Mouse (Mus musculus) limb, embryonic 15.5 days (tissue): ENCODE data around the gene Tbccd1. TPM values are rescaled to one million over a fixed set of nuclear protein-coding genes. Genes with fewer than 3 reads are reported as not detected.
"Not testable (repeated sequence)": the region's sequence is repeated elsewhere in the genome, so short reads cannot be mapped to it uniquely, and the experiment has no call there.

Source experiments
- ATAC-seq: fragments of 200-750 bp; cut with Nextera tagmentation; 2 replicates; pipeline ENCODE4 v1.8.0; 2017; ENCODE audit warnings: low read depth, moderate TSS enrichment; ENCODE audit not compliant: insufficient number of reproducible peaks, low FRiP score, low TSS enrichment
- H3K27ac ChIP-seq: fragments of 300-500 bp; sonication (generic); 2 replicates; pipeline ENCODE4 v1.5.1; 2015; ENCODE audit warnings: moderate library complexity, mild to moderate bottlenecking, inconsistent platforms
- H3K27me3 ChIP-seq: fragments of 300-500 bp; sonication (generic); 2 replicates; pipeline ENCODE4 v1.6.1; 2015; ENCODE audit warnings: inconsistent platforms
- H3K36me3 ChIP-seq: fragments of 300-500 bp; sonication (generic); 2 replicates; pipeline ENCODE4 v1.6.1; 2015; ENCODE audit warnings: inconsistent platforms
- H3K4me1 ChIP-seq: fragments of 300-500 bp; sonication (generic); 2 replicates; pipeline ENCODE4 v1.6.1; 2015; ENCODE audit warnings: inconsistent platforms
- H3K4me2 ChIP-seq: fragments of 300-500 bp; sonication (generic); 2 replicates; pipeline ENCODE4 v1.6.1; 2015; ENCODE audit warnings: mild to moderate bottlenecking, inconsistent platforms
- H3K4me3 ChIP-seq: fragments of 300-500 bp; sonication (generic); 2 replicates; pipeline ENCODE4 v1.5.1; 2015; ENCODE audit warnings: mild to moderate bottlenecking, inconsistent platforms
- H3K9ac ChIP-seq: fragments of 300-500 bp; sonication (generic); 2 replicates; pipeline ENCODE4 v1.6.1; 2015; ENCODE audit warnings: inconsistent platforms
- H3K9me3 ChIP-seq: fragments of 300-500 bp; sonication (generic); 2 replicates; pipeline ENCODE4 v1.6.1; 2016; ENCODE audit warnings: inconsistent platforms
- WGBS: fragments of 180-500 bp; shearing (Covaris S2); methylation state at CpG from one replicate; pipeline ENCODE4 v1.1.7; 2015; 5-methylcytosine and 5-hydroxymethylcytosine counted together
- polyA plus RNA-seq: library from polyadenylated mRNA; unstranded; fragments of >200 nt; fragmentation: Nextera tagmentation; extraction: Ambion mirVana; gene quantifications from 2 replicates; pipeline ENCODE4 v1.2.1, GENCODE M21; 2015

The Tbccd1 gene
- polyA plus RNA-seq, 1 experiment from 2014 or later, result 24.7 TPM

DNA sequence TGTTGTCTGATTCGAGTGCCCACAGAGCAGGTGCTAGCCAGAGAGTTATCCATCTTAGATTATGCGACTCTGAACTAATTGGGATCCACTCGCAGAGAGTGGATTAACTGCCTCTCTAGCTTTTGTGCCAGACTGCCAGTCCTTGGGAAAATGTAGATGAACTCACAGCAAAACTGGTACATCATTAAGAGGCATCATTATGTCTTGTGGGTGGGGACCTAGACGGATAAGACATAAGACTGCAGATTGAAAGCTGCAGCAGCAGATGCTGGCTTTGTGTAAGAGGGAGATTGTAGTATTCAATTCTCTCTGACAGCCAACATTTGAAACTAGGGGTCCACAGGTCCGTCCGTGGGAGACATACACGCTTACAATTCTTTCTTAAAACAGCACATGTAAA, 54.7 kb downstream of the Tbccd1 start:
- Histone ChIP-seq H3K36me3 (no peaks in the 10 kb centered on the region), H3K27me3 (no peaks in the 10 kb centered on the region), H3K27ac (no peak overlapping the region), H3K4me1 (peaks cover 8% of the 10 kb centered on the region; the same call in 1 of the 2 replicates), H3K9ac (no peak overlapping the region), H3K9me3 (no peaks in the 10 kb centered on the region), H3K4me2 (no peak overlapping the region), H3K4me3 (no peak overlapping the region)
- ATAC-seq, result no peak
- 78% methylated on average over 7 of the region's 7 CpGs for WGBS

DNA sequence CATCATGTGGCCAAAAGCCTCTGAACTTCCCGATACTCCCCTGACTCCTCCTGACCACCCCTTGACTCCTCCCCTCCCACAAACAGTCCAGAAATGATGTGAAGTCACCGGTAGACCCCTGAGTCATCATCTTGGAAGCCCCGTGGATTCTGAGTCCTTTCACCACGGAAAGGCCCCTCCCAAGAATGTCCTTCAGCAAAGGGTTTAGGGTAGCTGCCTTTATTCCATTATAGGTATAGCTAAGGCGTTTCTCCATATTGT, 56.7 kb downstream of the Tbccd1 start:
- ATAC-seq, result no peak
- Histone ChIP-seq H3K27ac (no peak overlapping the region), H3K9me3 (no peaks in the 10 kb centered on the region), H3K27me3 (no peaks in the 10 kb centered on the region), H3K4me2 (no peak overlapping the region), H3K9ac (no peak overlapping the region), H3K36me3 (no peaks in the 10 kb centered on the region), H3K4me1 (peaks cover 8% of the 10 kb centered on the region; the same call in 1 of the 2 replicates), H3K4me3 (no peak overlapping the region)
- 67% methylated on average over 5 of the region's 5 CpGs for WGBS

DNA sequence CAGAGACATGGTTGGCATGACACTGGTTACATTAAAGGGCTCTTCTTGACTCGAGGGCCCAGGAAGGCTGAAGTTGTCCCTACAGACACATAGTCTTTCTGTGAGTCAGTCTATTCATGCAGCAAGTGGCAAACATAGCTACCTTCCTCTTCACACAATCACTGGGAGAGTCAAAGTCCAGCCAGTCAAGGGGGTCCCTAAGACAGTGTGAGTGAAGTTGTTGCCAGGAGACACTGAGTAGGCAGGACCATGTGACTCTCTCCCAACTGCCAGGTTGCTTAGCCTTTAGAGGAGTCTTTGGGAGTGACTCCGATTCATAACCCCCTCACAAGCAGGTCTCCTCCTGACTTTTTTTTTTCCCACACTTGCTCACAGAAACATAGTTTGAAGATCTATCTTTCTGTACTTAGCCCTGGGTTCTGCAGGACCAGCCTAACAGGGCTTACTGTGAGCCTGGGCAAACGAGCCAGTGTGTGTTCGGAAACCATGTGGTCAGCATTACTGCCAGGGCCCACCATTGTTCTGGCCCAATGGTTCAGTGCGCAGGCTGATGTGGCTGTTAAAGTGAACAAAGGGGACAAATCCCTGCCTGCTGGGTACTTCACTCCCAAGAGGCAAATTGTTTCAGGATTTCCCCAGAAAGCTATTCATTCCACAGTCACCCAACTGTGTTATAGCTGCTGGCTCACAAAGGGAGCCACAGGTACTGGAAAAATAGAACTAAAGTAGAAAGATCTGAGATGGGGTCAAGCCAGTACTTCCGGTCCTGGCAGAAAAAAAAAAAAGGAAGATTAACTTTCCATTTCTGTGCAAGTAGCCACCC, 57.2 kb downstream of the Tbccd1 start:
- no peak for ATAC-seq
- Histone ChIP-seq H3K27ac (no peak overlapping the region), H3K36me3 (no peaks in the 10 kb centered on the region), H3K9ac (no peak overlapping the region), H3K9me3 (no peaks in the 10 kb centered on the region), H3K27me3 (no peaks in the 10 kb centered on the region), H3K4me3 (no peak overlapping the region), H3K4me1 (peaks cover 8% of the 10 kb centered on the region; the same call in 1 of the 2 replicates), H3K4me2 (no peak overlapping the region)
- 62% methylated on average over 6 of the region's 6 CpGs for WGBS

DNA sequence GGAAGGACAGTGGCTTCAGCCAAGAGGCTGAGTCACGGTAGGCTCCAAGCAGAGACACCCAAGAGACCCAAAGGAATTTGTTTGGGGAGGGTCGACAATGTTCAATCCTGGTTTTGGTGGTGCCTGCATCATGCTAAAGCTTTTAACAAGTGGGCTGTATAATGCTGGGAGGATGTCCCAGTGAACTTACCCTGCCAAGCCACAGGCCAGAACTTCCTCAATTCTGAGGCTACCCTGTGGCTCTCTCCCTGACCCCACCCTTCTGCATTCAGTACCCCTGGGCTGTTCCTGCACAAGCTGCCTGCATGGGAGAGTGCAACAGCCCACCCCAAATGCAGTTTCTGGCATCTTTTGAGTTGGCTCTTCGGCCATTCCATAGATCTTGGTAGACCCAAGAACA, 58.9 kb downstream of the Tbccd1 start:
- no peaks in the 10 kb centered on the region for H3K9me3 ChIP-seq
- ATAC-seq, result no peak
- WGBS, result 60% methylated on average over 3 of the region's 3 CpGs

DNA sequence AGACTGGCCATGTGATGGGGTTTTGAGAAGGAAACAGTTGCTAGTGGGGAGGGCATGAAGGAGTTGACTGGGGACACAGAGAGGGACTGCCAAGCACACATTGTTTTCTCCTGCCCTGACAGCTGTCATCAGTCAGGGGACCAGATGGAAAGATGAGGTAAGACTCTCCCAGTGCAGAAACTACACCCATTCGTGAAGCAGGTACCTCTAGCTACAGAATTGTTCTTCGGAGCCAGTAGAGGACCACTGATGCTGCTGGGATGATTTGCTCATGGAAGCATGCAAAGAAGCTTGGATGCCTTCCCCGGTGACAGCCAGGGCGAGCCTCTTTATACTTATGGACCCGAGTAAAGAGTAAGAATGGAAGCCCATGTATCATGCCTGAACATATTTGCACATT, 59.9 kb downstream of the Tbccd1 start:
- Histone ChIP-seq H3K27me3 (no peaks in the 10 kb centered on the region), H3K9ac (no peak overlapping the region), H3K36me3 (no peaks in the 10 kb centered on the region), H3K27ac (no peak overlapping the region), H3K9me3 (no peaks in the 10 kb centered on the region), H3K4me2 (no peak overlapping the region), H3K4me1 (peaks cover 8% of the 10 kb centered on the region; the same call in 1 of the 2 replicates), H3K4me3 (no peak overlapping the region)
- no peak for ATAC-seq
- 76% methylated on average over 5 of the region's 5 CpGs for WGBS

More for the DNA sequence above, 58.9 kb downstream of the Tbccd1 start:
- no peaks in the 10 kb centered on the region for H3K27me3 ChIP-seq
- H3K27ac ChIP-seq, result no peak overlapping the region
- peaks cover 8% of the 10 kb centered on the region; the same call in 1 of the 2 replicates for H3K4me1 ChIP-seq
- no peak overlapping the region for H3K4me3 ChIP-seq
- no peaks in the 10 kb centered on the region for H3K36me3 ChIP-seq
- H3K9ac ChIP-seq, result no peak overlapping the region
- no peak overlapping the region for H3K4me2 ChIP-seq

DNA sequence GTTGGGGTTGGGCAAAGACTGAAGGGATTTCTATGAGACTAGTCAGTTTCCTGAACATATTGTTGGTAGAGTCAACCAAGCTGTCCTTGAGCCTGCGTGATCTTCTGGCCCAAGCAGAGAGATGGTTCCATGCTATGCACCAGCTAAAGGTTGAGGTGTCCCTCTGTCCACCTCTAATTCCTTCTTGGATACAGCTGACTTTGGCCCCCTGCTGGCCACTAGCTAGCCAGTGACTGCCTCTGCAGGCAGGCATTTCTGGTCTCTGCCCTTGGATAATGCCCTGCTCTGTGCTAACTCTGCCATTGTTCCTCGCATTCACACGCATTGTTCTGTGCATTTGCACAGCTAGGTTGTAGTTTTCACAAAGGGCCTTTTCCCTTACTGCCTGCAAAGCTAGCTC, 62.0 kb downstream of the Tbccd1 start:
- no peaks in the 10 kb centered on the region for H3K27me3 ChIP-seq
- WGBS, result 85% methylated on average over 3 of the region's 3 CpGs
- ATAC-seq, result no peak
- no peak overlapping the region for H3K9ac ChIP-seq
- H3K9me3 ChIP-seq, result no peaks in the 10 kb centered on the region
- no peak overlapping the region for H3K27ac ChIP-seq
- peaks cover 8% of the 10 kb centered on the region; the same call in 1 of the 2 replicates for H3K4me1 ChIP-seq
- H3K4me2 ChIP-seq, result no peak overlapping the region
- H3K36me3 ChIP-seq, result no peaks in the 10 kb centered on the region
- H3K4me3 ChIP-seq, result no peak overlapping the region

DNA sequence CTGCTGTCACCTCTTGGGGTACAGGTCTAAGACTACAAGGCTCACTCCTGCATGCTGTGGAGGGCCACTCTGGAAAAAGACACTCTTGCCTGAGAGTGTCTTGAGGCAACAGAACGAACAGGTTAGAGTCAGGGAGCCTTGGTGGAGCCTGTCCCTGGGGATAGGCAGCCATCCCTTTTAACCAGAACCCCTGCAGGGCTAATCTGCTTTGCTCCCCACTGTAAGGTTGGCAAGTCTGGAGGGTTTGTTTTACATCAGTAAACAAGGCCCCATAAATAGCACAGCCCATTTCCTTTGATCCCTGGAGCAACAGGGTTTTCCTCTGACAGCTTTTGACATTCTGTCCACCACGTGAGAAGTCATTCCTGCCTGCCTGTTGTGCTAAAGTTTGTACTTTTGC, 66.2 kb downstream of the Tbccd1 start:
- H3K9me3 ChIP-seq, result no peaks in the 10 kb centered on the region
- H3K36me3 ChIP-seq, result no peaks in the 10 kb centered on the region
- ATAC-seq, result no peak
- no peaks in the 10 kb centered on the region for H3K27me3 ChIP-seq
- no peak overlapping the region for H3K9ac ChIP-seq
- H3K27ac ChIP-seq, result no peak overlapping the region
- no peak overlapping the region for H3K4me3 ChIP-seq
- WGBS, result 9% methylated on average over 2 of the region's 2 CpGs
- no peak overlapping the region for H3K4me2 ChIP-seq
- H3K4me1 ChIP-seq, result 0 out of 2 replicates have a peak, but pooled peaks cover 4% of the 10 kb centered on the region

DNA sequence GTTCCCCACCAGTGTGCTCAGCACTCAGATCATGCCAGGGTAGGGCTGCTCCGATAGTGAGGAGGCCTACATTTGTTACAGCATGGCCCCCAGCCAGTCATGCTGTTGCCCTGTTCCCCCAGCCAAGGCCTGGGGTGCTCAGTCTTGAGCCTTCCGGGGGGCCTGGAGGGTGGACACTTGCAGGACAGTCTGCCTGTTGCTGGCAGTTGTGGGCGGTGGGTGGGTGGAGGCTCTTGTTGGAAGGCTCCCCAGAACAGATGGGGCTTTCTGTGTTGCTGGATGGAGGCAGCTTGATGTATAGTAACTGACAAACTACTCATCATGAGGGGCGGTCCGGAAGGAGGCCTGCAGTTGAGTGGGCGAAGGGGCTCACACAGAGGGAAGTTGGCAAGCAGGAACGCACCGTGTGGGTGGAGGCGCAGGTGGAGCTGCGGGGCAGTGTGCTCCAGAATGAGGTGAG, 67.5 kb downstream of the Tbccd1 start:
- no peak for ATAC-seq
- H3K4me2 ChIP-seq, result no peak overlapping the region
- H3K27me3 ChIP-seq, result no peaks in the 10 kb centered on the region
- H3K27ac ChIP-seq, result no peak overlapping the region
- H3K9ac ChIP-seq, result no peak overlapping the region
- H3K4me1 ChIP-seq, result 0 out of 2 replicates have a peak, but pooled peaks cover 4% of the 10 kb centered on the region
- H3K9me3 ChIP-seq, result no peaks in the 10 kb centered on the region
- no peaks in the 10 kb centered on the region for H3K36me3 ChIP-seq
- WGBS, result 36% methylated on average over 10 of the region's 10 CpGs
- no peak overlapping the region for H3K4me3 ChIP-seq

DNA sequence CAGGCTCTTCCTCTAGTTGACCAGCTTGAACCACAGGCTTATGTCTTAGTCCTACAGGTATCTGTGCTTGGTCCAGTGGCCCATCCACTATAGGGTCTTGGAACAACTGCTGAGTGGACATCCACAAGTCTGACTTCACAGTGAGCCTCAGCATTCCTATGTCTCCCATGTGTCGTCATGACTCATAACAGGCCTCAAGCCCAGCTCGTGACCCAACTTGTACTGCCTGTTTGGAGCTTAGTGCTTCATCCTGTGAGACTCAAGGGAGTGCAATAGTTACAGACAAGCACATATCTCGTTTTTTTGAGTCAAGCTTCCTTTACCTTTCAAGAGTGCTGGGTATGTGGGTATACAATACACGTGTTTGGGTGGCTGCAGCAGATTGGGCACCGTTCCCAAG, 74.8 kb downstream of the Tbccd1 start:
- 77% methylated on average over 5 of the region's 5 CpGs for WGBS
- no peaks in the 10 kb centered on the region for H3K4me1 ChIP-seq
- no peaks in the 10 kb centered on the region for H3K9me3 ChIP-seq
- no peak overlapping the region for H3K4me2 ChIP-seq
- H3K9ac ChIP-seq, result no peak overlapping the region
- no peaks in the 10 kb centered on the region for H3K36me3 ChIP-seq
- H3K4me3 ChIP-seq, result no peak overlapping the region
- H3K27me3 ChIP-seq, result no peaks in the 10 kb centered on the region
- ATAC-seq, result no peak
- no peak overlapping the region for H3K27ac ChIP-seq

DNA sequence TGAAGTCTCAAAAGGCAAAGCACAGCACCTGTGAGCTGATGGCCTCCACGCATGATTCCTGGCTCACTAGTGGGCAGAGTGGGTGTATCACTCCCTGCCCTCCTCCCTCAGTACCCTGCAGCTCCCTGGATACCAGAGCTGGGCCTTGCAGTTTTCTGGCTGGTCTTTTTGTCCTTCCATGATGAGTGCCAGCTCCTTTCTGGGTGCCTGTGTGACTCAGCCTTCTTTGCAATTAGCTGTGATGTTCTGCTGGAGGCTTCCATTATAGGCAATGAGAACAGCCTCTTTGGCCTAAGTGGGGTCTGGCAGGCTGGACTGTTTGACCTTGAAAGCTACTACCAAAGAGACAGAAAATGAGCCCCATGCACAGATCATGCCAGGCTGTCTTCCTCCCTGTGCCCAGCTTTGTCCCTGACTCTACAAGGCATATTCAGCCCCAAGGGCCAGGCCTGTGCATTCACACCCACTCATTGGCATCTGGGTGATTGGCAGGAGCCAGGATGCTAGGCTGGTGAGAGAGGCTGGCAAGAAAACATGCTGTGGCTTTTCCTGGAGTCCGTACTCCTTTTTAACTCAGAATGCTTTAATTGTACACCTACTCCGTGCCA, 78.1 kb downstream of the Tbccd1 start:
- no peak for ATAC-seq
- WGBS, result 88% methylated on average over 3 of the region's 3 CpGs

DNA sequence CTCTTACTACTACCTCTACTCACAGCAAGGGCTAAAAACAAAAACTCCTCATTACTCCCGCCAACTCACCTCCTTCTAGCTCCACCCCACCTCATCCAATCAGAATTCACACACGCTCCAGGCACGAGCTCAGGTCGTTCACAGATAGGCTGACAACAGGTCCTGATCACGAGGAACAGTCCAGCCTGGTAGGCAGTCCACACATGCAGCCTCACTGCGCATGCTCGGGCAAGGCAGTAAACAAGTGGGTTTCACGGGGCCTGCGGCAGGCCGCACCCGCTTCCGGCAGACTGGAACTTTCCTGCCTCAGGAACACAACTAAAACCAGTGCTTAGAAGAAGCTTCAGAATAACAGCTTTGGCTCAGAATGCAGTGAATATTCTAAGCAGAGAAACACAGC, 79.2 kb downstream of the Tbccd1 start:
- not testable (repeated sequence) for H3K4me3 ChIP-seq, H3K27me3 ChIP-seq, H3K9ac ChIP-seq, H3K9me3 ChIP-seq, H3K4me2 ChIP-seq, H3K27ac ChIP-seq, H3K4me1 ChIP-seq, ATAC-seq, H3K36me3 ChIP-seq
- 83% methylated on average over 12 of the region's 12 CpGs for WGBS

More for the DNA sequence above, 78.1 kb downstream of the Tbccd1 start:
- no peak overlapping the region for H3K4me3 ChIP-seq
- no peaks in the 10 kb centered on the region for H3K9me3 ChIP-seq
- no peak overlapping the region for H3K4me2 ChIP-seq
- H3K36me3 ChIP-seq, result no peaks in the 10 kb centered on the region
- H3K27me3 ChIP-seq, result no peaks in the 10 kb centered on the region
- H3K4me1 ChIP-seq, result no peaks in the 10 kb centered on the region
- H3K27ac ChIP-seq, result no peak overlapping the region
- H3K9ac ChIP-seq, result no peak overlapping the region

DNA sequence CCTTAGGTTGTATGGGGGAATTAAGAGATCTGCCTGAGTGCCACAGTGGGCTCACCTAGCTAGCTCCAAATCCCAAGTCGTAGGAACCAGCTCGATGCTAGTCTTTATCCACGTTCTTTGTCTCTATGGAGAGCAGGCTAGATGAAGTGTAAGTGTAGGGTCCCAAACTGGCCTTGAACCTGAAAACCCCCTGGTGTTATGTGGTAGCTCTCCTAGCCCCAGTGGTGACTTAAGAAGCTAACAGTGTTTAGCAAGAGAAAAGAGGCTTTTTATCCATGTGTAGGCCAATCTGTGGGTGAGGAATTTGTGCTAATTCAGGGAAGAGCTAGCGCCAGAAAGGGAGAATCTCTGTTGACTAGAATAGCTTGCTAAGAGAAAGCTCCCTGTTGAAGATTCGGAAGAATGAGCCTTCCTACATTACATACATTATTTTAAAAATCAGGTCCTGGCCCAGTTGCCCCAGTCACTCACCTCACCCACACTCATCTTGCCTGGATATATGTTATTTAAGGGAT, 81.9 kb downstream of the Tbccd1 start:
- H3K27ac ChIP-seq, result no peak overlapping the region
- no peaks in the 10 kb centered on the region for H3K27me3 ChIP-seq
- WGBS, result 75% methylated on average over 5 of the region's 5 CpGs
- H3K36me3 ChIP-seq, result no peaks in the 10 kb centered on the region
- H3K9me3 ChIP-seq, result no peaks in the 10 kb centered on the region
- no peak overlapping the region for H3K9ac ChIP-seq
- ATAC-seq, result no peak
- H3K4me3 ChIP-seq, result no peak overlapping the region
- no peak overlapping the region for H3K4me2 ChIP-seq
- H3K4me1 ChIP-seq, result no peaks in the 10 kb centered on the region
